15 mouse cellular contexts compared by ENCODE assay signal in the genomic region with DNA sequence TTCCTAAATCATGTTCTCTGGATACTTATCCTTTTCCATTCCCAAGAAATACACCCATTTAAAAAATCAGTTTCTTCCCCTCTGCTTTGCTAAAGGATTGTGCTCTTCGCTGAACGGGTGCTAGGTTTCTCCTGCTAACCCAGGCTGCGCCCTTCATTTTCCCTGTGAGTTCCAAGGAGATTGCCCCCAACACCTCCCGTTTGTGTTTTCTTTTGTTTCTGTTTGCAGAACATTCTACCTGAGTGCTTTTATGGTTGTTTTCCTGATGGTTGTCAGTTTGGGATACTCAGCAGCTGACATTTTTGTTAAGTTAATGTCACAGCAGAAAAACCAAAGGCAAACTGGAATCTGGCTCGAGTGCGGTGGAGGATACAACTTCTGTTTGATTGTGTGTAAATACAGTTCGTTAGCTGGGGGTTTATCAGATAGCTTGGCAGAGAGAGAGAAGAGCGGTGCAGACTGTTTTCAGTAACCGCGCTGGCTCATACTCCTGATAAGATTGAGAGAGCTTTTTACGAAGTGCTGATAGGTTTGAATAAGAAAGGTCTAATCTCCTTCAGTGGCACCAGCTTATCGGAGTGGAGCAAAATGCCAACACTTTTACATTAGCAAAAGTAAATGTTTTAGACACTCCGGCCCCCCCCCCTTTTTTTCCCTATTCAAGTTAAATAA.
A peak's percentile ranks its signal among the peaks of the same experiment; 100 is the strongest.
DNase-seq lines count a peak whose midpoint lies in the region; ATAC-seq and TF ChIP-seq lines count a peak whose summit lies in the region.
"Had no signal": no experiment of that assay in that cellular context is flagged by ENCODE, and none has a peak within 500 bp of the region (broad histone marks: within the 10 kb centered on the region; RNA-seq: fewer than 3 reads in every experiment).

No protein-coding gene starts in this region.

- no peak for ATAC-seq in heart, embryonic 16.5 days (replicated peaks; ENCODE audit: extremely low read depth, insufficient read depth, low FRiP score)
- ATAC-seq in lung, embryonic 15.5 days (ENCODE audit: borderline replicate concordance, extremely low read depth, low FRiP score, low TSS enrichment): no peak
- ATAC-seq in intestine, embryonic 16.5 days: peak; percentile 55; the same call in 1 of the 2 replicates
- ATAC-seq in neural tube, embryonic 15.5 days (ENCODE audit: low FRiP score): no peak

- peaks cover 28% of the 10 kb centered on the region for H3K4me1 ChIP-seq in heart, embryonic 16.5 days (ENCODE audit: control insufficient read depth, insufficient read depth, low read length)
- H3K4me1 ChIP-seq in lung, embryonic 15.5 days: no peaks in the 10 kb centered on the region; the same call in 1 of the 2 replicates
- no peaks in the 10 kb centered on the region for H3K4me1 ChIP-seq in intestine, embryonic 16.5 days (ENCODE audit: control insufficient read depth, insufficient read depth, low read length)
- H3K4me1 ChIP-seq in neural tube, embryonic 15.5 days: no peaks in the 10 kb centered on the region
- peaks cover 3% of the 10 kb centered on the region; the same call in 1 of the 2 replicates for H3K4me1 ChIP-seq in kidney, adult 2 months (ENCODE audit: control insufficient read depth, insufficient read depth, low read length)

- TF ChIP-seq CTCF in kidney, adult 2 months (conservative IDR thresholded peaks at IDR 0.05; ENCODE audit: insufficient read depth, insufficient read length, low read depth, low read length): no peak

- peak overlapping the region; percentile 36 for H3K4me3 ChIP-seq in heart, embryonic 16.5 days (ENCODE audit: low read length)
- no peak overlapping the region for H3K4me3 ChIP-seq in lung, embryonic 15.5 days
- 0 out of 2 replicates have a peak overlapping the region, but pooled peaks have one; percentile 3 for H3K4me3 ChIP-seq in intestine, embryonic 16.5 days (ENCODE audit: low read length)
- no peak overlapping the region for H3K4me3 ChIP-seq in neural tube, embryonic 15.5 days (replicated peaks)
- no peak overlapping the region for H3K4me3 ChIP-seq in kidney, adult 2 months (ENCODE audit: insufficient read depth, low read depth, low read length)
- H3K4me3 ChIP-seq: gastrocnemius, adult 2 months; neural tube, embryonic 12.5 days had no signal

- H3K9ac ChIP-seq in heart, embryonic 16.5 days (ENCODE audit: low read length): peak overlapping the region; percentile 59; the same call in 1 of the 2 replicates
- no peak overlapping the region for H3K9ac ChIP-seq in lung, embryonic 15.5 days
- no peak overlapping the region for H3K9ac ChIP-seq in intestine, embryonic 16.5 days (ENCODE audit: low read depth, low read length)
- H3K9ac ChIP-seq in neural tube, embryonic 15.5 days (replicated peaks): no peak overlapping the region
- H3K9ac ChIP-seq: neural tube, embryonic 12.5 days had no signal

- no peaks in the 10 kb centered on the region for H3K9me3 ChIP-seq in heart, embryonic 16.5 days (replicated peaks; ENCODE audit: control insufficient read depth, low read length)
- H3K9me3 ChIP-seq in lung, embryonic 15.5 days: no peaks in the 10 kb centered on the region
- no peaks in the 10 kb centered on the region for H3K9me3 ChIP-seq in intestine, embryonic 16.5 days (ENCODE audit: control insufficient read depth, low read length)
- no peaks in the 10 kb centered on the region for H3K9me3 ChIP-seq in neural tube, embryonic 15.5 days (replicated peaks)
- H3K9me3 ChIP-seq: neural tube, embryonic 12.5 days had no signal

- WGBS in heart, embryonic 16.5 days: 14% methylated on average over 13 of the region's 13 CpGs
- WGBS in lung, embryonic 15.5 days: 20% methylated on average over 13 of the region's 13 CpGs
- WGBS in intestine, embryonic 16.5 days: 49% methylated on average over 13 of the region's 13 CpGs
- 65% methylated on average over 13 of the region's 13 CpGs for WGBS in neural tube, embryonic 15.5 days
- 66% methylated on average over 13 of the region's 13 CpGs for WGBS in kidney, adult 2 months

- peak overlapping the region; percentile 56 for H3K27ac ChIP-seq in heart, embryonic 16.5 days (ENCODE audit: low read length)
- no peak overlapping the region for H3K27ac ChIP-seq in lung, embryonic 15.5 days
- H3K27ac ChIP-seq in intestine, embryonic 16.5 days (ENCODE audit: low read length): no peak overlapping the region
- H3K27ac ChIP-seq in neural tube, embryonic 15.5 days (replicated peaks): no peak overlapping the region
- no peak overlapping the region for H3K27ac ChIP-seq in kidney, adult 2 months (ENCODE audit: insufficient read depth, low read depth, low read length)
- H3K27ac ChIP-seq: gastrocnemius, adult 2 months; neural tube, embryonic 12.5 days had no signal

- TF ChIP-seq POLR2A in kidney, adult 2 months (IDR thresholded peaks at IDR 0.05; ENCODE audit: low read depth, low read length): no peak

- no peak for DNase-seq in heart, adult 18-20 months
- DNase-seq in lung, postnatal 14 days: no peak
- DNase-seq in embryo, embryonic 10 days (ENCODE audit: low spot score): no peak
- no peak for DNase-seq in kidney, adult 2 months
- DNase-seq: cerebellum, adult 9-11 months; gastrocnemius, adult 2 months; kidney, adult 8-10 months; kidney, postnatal 25 days; layer of hippocampus, adult 9-11 months; thymus, adult 18-20 months had no signal

- peak overlapping the region; percentile 68 for H3K4me2 ChIP-seq in heart, embryonic 16.5 days (ENCODE audit: low read depth, low read length)
- H3K4me2 ChIP-seq in lung, embryonic 15.5 days: peak overlapping the region; percentile 23; the same call in 1 of the 2 replicates
- peak overlapping the region; percentile 34 for H3K4me2 ChIP-seq in intestine, embryonic 16.5 days (ENCODE audit: low read depth, low read length)
- H3K4me2 ChIP-seq in neural tube, embryonic 15.5 days: peak overlapping the region; percentile 17; the same call in 1 of the 2 replicates
- H3K4me2 ChIP-seq: neural tube, embryonic 12.5 days had no signal

- no peaks in the 10 kb centered on the region for H3K27me3 ChIP-seq in heart, embryonic 16.5 days (ENCODE audit: control insufficient read depth, insufficient read depth, low read length)
- peaks cover 14% of the 10 kb centered on the region; the same call in 1 of the 2 replicates for H3K27me3 ChIP-seq in lung, embryonic 15.5 days
- H3K27me3 ChIP-seq in intestine, embryonic 16.5 days (replicated peaks; ENCODE audit: control insufficient read depth, insufficient read depth, low read length): no peaks in the 10 kb centered on the region
- H3K27me3 ChIP-seq in neural tube, embryonic 15.5 days (replicated peaks): 0 out of 2 replicates have a peak, but pooled peaks cover 6% of the 10 kb centered on the region
- H3K27me3 ChIP-seq in kidney, adult 2 months (replicated peaks; ENCODE audit: control insufficient read depth, insufficient read depth, low read length): no peaks in the 10 kb centered on the region
- H3K27me3 ChIP-seq: neural tube, embryonic 12.5 days had no signal

- H3K36me3 ChIP-seq in heart, embryonic 16.5 days (ENCODE audit: control insufficient read depth, insufficient read depth): no peaks in the 10 kb centered on the region
- no peaks in the 10 kb centered on the region for H3K36me3 ChIP-seq in lung, embryonic 15.5 days
- H3K36me3 ChIP-seq in intestine, embryonic 16.5 days (ENCODE audit: control insufficient read depth, insufficient read depth, low read length): no peaks in the 10 kb centered on the region
- no peaks in the 10 kb centered on the region for H3K36me3 ChIP-seq in neural tube, embryonic 15.5 days
- no peaks in the 10 kb centered on the region for H3K36me3 ChIP-seq in kidney, adult 2 months (ENCODE audit: control insufficient read depth, insufficient read depth, low read length)
- H3K36me3 ChIP-seq: neural tube, embryonic 12.5 days had no signal

Comparison
In these comparisons a context has a peak if more than half of its experiments do, and no peak if none do; other contexts are left out.
1. H3K4me2 ChIP-seq: peak in every context shown above with its lines; median percentile 68 in heart, embryonic 16.5 days; 34 in intestine, embryonic 16.5 days; 23 in lung, embryonic 15.5 days; 17 in neural tube, embryonic 15.5 days.
2. H3K4me3 ChIP-seq: peak in heart, embryonic 16.5 days (single experiment) and intestine, embryonic 16.5 days (single experiment); none in lung, embryonic 15.5 days (single experiment), neural tube, embryonic 15.5 days (single experiment) and kidney, adult 2 months (single experiment).